Mouse (Mus musculus) hindbrain, embryonic 10.5 days (tissue): ENCODE measurements around the gene Cntn2. TPM values are rescaled to one million over a fixed set of nuclear protein-coding genes. Genes with fewer than 3 reads are reported as not detected.

Source experiments
- polyA plus RNA-seq: library from polyadenylated mRNA; unstranded; fragments of >200 nt; fragmentation: Nextera tagmentation; extraction: Ambion mirVana; gene quantifications from 2 replicates; pipeline ENCODE4 v1.2.1, GENCODE M21; 2016

Gene Cntn2
- polyA plus RNA-seq, 1 experiment from 2014 or later, result 87.6 TPM

Other genes with a start within 250 kb of the Cntn2 start
- gene Klhdc8a, start 244.6 kb downstream of the Cntn2 start, polyA plus RNA-seq, result 1.0 and 3.5 TPM in 2 replicates
- 42.3 and 44.4 TPM in 2 replicates for gene Nuak2, start 227.1 kb downstream of the Cntn2 start, polyA plus RNA-seq
- gene Tmcc2, start 152.0 kb downstream of the Cntn2 start, polyA plus RNA-seq, result 15.1 and 18.7 TPM in 2 replicates
- gene Dstyk, start 125.7 kb downstream of the Cntn2 start, polyA plus RNA-seq, result 10.6 and 12.3 TPM in 2 replicates
- gene Rbbp5, start 65.9 kb downstream of the Cntn2 start, polyA plus RNA-seq, result 47.4 and 60.0 TPM in 2 replicates
- 1.1 and 1.9 TPM in 2 replicates for gene Tmem81, start 37.0 kb downstream of the Cntn2 start, polyA plus RNA-seq
- gene Nfasc, start 198.5 kb upstream of the Cntn2 start, polyA plus RNA-seq, result 22.9 and 39.2 TPM in 2 replicates